Mouse (Mus musculus) left cerebral cortex, adult 11 months (tissue): ENCODE measurements around the gene Anapc2.

Experiments
- DNase-seq: peaks from one replicate; pipeline ENCODE4 v3.0.0; 2022; ENCODE audit warnings: low spot score

Anapc2 gene

GRCm38 (mm10) chr2:25271827-25272511, at the start of gene Anapc2, which contains the start of gene Ssna1:
TSS of gene Anapc2 (plus strand) at chr2:25272478.
TSS of gene Ssna1 (minus strand) at chr2:25272438.
- DNase-seq, result peak; percentile 96

- DNase-seq, result peak; percentile 63
Observed at GRCm38 (mm10) chr2:25223681-25224491, 48.4 kb upstream of the Anapc2 start.

GRCm38 (mm10) chr2:25224492-25224765, 47.8 kb upstream of the Anapc2 start, which contains the start of gene Tubb4b:
TSS of gene Tubb4b (minus strand) at chr2:25224702.
- DNase-seq, result no peak

GRCm38 (mm10) chr2:25224766-25225752, 47.2 kb upstream of the Anapc2 start:
- peak; percentile 100 for DNase-seq

GRCm38 (mm10) chr2:25225811-25226379, 46.4 kb upstream of the Anapc2 start:
- DNase-seq, result no peak

- DNase-seq, result peak; percentile 65
Observed at GRCm38 (mm10) chr2:25226864-25227263, 45.4 kb upstream of the Anapc2 start.

GRCm38 (mm10) chr2:25227406-25227805, 44.9 kb upstream of the Anapc2 start:
- DNase-seq, result no peak

GRCm38 (mm10) chr2:25228431-25228889, 43.8 kb upstream of the Anapc2 start:
- DNase-seq, result peak; percentile 86

GRCm38 (mm10) chr2:25228995-25229530, 43.2 kb upstream of the Anapc2 start:
- DNase-seq, result no peak

- DNase-seq, result no peak
Observed at GRCm38 (mm10) chr2:25229582-25229981, 42.7 kb upstream of the Anapc2 start.

GRCm38 (mm10) chr2:25230581-25230980, 41.7 kb upstream of the Anapc2 start:
- no peak for DNase-seq

GRCm38 (mm10) chr2:25231038-25231437, 41.2 kb upstream of the Anapc2 start:
- no peak for DNase-seq

- DNase-seq, result no peak
Observed at GRCm38 (mm10) chr2:25233421-25233820, 38.9 kb upstream of the Anapc2 start.

GRCm38 (mm10) chr2:25234050-25234449, 38.2 kb upstream of the Anapc2 start, which contains the start of gene Slc34a3:
TSS of gene Slc34a3 (minus strand) at chr2:25234364.
- no peak for DNase-seq

- no peak for DNase-seq
Observed at GRCm38 (mm10) chr2:25234551-25235220, 37.6 kb upstream of the Anapc2 start.

GRCm38 (mm10) chr2:25236614-25237013, 35.7 kb upstream of the Anapc2 start, which contains the start of gene Rnf224:
TSS of gene Rnf224 (minus strand) at chr2:25236787.
- DNase-seq, result no peak

- no peak for DNase-seq
Observed at GRCm38 (mm10) chr2:25237522-25237921, 34.8 kb upstream of the Anapc2 start.

- DNase-seq, result no peak
Observed at GRCm38 (mm10) chr2:25238106-25238505, 34.2 kb upstream of the Anapc2 start.

- DNase-seq, result no peak
Observed at GRCm38 (mm10) chr2:25239766-25240165, 32.5 kb upstream of the Anapc2 start.

GRCm38 (mm10) chr2:25240310-25240709, 32.0 kb upstream of the Anapc2 start:
- DNase-seq, result no peak
